Mouse (Mus musculus) A20 (cell line): ENCODE results near the gene Abca14.

Source experiments
- DNase-seq: peaks from one replicate; pipeline ENCODE4 v3.0.0-alpha.2; 2011; ENCODE audit warnings: low read depth, low spot score

Abca14 gene

DNA sequence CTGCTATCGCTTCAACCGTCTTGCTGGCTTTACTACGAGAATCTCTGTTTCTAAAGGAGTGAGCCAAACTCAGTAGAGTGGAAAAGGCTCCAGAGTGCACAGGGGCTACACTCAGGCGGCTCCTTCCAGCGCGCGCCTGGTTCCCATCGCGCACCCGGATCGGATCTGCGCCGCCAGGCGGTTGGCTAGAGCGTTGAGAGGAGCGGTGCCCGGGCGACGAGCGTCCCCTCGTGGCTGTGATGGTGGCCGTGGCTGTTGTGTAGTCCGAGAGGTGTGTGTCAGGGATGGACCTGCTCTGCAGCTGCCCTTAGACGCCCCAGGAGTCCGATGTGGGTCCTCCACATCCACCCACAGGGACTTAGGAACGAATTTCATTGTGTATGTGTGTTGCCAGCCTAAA is at the start of gene Abca14:
Abca14 (plus strand) TSS at position 173 of the 400 bp plus-strand sequence.
- DNase-seq, result no peak

DNA sequence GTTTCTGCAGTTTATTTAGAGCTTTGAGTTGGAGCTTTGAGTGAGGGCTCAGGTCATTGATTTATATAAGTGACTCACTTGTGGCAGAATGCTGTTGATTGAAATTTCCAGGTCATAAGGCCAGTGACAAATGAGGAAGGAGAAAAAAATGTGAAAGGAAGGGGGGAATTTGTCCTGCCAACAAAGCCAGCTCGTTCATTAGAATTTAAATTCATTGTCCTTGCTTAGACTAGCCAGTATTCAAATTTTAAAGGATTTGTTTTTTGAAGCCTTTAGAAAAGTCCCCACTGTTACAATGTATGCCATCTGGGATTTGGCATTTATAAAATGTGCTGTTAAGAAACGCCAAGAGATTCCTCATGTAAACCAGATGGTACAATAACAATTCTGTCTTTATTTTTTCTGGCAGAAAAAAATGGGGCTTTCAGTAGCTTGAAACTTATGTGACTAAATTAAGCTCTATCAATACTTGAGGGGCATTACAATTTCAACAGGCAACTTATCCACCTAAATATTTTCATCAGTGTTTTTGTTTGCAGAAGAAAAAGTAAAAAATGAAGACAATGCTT is 46.8 kb upstream of the Abca14 start:
- no peak for DNase-seq

DNA sequence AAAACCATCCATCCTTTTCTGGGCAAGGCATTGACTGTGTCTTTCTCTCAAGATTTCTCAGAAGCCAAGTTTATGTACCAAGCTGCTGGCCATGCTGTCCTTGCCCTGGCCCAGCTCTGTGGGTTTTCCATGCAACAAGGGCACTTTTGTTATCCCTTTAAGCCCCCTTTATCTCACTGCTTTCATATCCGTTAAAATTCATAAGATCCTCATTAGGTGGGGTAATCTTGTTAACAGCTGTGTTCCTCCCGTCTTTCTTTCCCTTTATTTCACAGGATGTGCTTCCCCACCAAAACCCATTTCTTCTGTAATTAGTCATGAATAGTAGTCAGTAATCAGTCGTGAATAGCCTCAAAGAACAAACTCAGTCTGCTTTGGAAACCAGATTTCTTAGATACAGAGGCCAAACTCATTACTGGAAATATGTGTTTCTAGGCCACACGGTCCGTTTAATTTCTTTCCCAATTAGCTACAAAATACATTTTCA is 46.1 kb upstream of the Abca14 start:
- no peak for DNase-seq

DNA sequence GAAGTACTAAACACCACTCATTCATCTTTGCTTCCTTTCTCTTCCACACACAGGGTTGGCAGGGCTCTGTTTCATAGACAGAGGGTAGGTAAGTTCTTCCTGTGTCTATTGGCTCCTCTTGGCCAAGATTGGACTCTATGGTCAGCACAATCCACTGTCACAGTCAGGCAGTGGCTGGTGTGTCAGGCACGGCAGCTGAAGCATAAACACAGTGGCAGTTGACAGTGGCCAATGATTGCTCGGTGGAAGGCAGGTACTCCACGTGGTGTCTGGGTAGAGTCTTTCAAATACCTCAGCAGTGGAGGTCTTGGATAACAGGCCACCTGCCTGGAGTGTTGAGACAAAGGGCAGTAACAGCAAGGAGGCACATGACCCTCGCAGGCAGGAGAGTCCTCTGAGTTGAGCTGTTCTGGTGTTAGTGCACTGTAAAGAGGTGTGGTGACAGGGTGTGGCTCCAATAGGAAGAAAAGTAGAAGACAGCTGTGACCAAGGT is 45.6 kb upstream of the Abca14 start:
- no peak for DNase-seq

DNA sequence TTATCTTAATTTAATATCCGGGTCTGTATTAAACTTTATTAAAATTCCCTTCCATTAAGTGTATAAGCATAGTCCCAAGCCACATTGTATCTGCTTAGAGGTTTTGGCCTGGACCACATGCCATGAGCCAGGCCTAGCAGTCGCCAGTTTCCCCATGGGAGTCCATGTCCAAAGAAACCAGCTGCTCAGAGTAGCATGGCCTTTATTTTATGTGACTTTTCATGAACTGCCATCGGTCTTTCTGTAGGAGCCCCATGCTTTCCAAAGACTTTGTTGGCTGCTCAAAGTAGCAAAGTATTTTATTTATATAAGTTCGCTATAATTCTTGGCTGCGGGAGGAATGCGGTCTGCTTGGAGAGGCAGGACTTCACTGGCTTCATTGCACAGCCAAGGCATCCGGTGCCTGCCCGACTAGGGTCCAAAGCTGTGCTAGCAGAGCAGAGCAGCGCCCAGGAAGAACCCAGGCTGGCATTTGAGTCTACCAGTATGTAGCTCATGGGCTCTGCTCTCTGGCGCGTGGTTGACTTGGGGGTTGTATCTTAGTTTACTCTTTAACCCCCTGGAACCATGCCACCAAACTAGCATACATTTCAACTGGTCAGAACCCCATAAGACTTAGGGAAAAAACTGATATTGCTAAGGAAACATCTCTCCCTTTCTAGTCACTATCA is 40.0 kb upstream of the Abca14 start:
- no peak for DNase-seq

DNA sequence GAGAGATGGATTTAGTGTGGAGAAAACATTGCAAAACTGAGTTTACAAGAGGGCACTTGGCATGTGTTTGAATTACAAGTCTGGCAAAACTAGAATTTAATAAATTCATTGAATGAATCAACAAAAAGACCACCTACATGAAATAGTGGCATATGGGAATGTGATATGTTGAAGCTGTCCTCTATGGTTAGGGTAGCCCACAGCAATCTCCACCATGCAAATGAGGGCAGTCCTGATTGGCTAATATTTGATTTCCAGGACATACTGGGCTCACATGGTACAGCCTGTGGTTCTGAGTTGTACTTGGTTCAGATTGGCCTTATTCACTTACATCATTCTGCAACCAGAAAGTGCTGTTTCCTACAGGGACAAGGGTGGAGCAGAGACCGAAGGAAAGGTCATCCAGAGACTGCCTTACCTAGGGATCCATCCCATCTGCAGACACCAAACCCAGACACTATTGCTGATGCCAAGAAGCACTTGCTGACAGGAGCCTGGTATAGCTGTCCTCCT is 31.5 kb upstream of the Abca14 start:
- no peak for DNase-seq

DNA sequence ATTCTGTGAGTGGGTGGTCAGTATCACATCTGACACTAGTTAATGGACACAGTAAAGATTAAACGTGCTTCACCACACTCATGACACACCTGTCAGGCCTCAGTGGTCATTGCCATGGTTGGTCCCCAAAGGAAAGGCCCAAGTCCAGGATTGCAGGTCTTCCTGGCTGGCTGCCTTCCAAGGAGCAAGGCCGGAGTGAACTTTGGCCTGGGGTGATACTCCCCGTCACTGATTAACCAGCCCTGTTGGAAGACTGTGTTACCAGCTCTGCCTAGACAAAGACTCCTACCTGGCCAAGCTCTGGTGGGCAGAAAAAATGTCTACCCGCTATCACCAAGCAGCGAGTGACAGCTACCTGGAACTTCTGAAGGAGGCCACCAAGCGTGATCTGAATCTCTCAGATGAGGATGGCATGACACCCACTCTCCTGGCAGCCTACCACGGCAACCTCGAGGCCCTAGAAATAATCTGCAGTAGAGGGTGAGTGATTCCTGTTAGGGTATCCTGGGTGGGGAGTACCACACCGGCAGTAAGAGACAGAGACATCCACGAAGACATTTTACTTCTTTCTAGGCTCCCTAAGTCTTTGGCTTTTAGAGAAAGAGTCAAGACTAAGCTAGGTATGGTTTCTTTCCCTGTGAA is 30.0 kb upstream of the Abca14 start, which contains the start of gene Anks4b:
Anks4b (plus strand) TSS at position 256 of the 642 bp plus-strand sequence.
- no peak for DNase-seq

DNA sequence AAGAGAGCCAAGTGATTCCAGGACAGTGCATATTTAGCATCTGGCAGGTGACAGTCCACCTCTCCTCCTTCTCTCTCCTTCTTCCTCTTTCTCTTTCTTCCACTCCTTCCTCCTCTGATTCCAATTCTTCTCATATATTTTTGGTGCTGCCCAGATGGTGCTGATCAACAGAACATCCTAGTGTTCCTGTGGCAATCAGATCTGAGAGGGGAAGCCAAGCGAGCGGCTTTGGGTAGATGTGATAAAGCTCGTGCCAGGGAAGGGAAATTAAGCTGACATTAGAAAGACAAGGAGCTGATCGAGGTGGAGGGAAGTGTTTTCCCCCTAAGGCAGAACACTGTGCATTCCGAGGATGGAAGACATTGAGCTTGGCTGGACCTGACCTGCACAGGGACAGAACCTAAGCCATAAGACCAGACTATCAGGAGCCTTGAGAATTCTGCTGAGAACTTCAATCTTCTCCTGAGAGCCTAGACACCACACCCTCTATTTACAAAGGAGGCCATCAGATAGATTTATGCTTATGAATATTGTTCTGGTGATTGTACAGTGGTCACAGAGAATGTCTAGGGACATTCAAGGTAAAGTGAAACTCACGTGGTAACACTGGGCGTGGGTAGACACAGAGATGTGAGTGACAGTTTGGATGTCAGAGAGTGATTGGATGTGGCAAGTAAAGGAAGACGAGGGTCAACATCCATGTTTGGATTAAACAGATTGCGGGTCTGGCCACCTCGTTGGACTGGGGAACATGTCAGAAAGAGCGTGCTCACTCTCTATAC is 28.8 kb upstream of the Abca14 start:
- no peak for DNase-seq

DNA sequence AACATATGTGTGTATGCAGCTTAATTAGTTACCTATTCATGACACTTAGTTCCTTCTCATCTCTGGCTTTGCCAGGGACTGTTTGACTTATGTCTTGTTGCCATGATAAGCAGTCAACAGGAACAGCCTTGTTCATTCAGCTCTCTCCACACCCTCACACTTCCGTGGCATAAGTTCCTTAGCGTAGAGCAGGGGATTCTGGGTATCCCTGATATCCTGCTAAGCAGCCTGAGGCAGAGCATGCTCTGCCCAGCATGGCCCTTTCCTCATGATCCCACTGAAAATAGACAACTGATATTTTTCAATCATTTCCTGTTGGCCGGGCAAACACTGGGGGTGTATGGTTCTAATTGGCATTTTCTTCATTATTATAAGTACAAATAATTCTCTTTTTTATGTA is 26.1 kb upstream of the Abca14 start:
- DNase-seq, result no peak

DNA sequence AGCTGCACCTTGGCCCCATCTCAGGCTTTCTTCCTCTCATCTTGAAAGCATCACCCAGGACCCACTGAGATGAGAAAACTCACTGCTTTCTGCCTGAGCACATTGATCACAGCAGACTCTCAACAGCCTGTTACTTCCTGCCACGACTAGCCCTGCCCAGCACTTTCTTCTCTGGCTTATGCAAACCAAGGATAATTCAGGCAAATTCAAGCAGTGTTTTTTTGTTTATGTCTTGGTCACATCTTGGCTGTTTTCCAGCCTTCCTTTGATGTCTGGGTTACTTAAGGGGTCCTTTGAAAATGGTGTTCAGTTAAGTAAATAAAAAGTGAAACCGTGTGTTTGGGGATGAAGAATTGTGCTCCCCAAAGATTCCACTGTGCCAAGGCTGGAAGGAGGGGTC is 24.8 kb upstream of the Abca14 start:
- no peak for DNase-seq

DNA sequence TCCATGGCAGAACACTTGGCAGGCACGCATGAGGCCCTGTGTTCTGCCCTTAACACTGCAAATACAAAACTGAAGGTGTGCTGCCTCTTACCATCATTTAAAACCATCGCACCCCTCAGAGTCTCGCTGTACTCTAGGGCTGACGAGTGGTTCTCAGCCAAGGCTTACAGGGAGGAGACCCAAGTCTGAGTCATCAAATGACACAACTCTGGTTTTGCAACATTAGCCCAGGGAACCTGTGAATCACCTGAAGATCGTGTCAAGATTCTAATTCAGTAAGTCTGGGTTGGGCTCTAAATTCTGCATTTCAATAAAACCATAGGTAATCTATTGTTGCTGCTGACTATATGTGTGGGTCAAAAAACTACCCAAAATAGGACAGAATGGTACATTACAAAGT is 23.2 kb upstream of the Abca14 start:
- DNase-seq, result no peak

DNA sequence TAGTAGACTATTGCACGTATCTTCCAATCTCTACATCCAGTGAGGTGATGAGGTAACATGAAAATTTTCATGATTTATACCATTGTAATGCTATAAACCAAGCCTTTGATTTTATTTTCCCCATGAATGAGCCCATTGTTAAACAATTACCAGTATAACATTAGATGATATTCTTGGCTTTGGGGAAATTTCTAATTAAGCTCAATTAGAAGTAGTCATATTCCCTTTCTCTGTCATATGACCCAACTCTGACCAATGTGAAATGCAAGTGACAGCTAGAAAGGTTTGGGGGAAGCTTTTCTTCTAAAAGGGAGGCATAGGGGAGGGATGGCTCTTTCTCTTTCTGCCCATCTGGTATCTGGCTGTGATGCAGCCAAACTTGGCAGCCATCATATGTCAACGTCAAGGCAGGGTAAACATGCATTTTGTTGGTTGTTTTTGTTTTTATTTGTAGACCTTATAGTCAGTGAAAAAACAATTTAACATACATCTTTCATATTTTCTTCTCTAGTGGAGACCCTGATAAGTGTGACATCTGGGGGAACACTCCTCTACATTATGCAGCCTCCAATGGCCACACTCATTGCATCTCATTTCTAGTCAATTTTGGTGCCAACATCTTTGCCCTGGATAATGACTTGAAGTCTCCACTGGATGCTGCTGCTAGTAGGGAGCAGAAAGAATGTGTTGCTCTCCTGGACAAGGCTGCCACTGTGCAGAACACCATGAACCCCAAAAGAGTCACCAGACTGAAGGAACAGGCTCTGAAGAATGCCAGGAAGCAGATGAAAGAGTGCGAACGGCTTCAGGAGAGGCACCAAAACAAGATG is 22.1 kb upstream of the Abca14 start:
- no peak for DNase-seq

DNA sequence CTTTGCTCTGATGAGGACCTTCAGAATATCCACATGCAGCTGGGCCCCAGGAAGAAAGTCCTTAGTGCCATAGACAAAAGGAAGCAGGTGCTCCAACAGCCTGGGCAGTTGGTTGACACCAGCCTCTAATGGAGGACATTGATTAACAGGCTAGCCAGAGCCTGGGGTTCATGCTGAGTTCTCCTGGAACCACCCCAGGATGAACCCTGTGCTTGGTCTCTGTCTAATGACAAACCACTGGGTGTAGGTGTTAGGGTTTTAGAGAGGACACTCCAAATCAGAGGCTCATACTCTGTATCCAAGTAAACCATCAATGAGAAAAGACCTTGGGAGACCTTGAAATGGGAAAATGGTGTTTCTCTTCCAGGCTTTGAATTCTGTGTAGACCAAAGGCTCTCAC is 20.9 kb upstream of the Abca14 start:
- no peak for DNase-seq

DNA sequence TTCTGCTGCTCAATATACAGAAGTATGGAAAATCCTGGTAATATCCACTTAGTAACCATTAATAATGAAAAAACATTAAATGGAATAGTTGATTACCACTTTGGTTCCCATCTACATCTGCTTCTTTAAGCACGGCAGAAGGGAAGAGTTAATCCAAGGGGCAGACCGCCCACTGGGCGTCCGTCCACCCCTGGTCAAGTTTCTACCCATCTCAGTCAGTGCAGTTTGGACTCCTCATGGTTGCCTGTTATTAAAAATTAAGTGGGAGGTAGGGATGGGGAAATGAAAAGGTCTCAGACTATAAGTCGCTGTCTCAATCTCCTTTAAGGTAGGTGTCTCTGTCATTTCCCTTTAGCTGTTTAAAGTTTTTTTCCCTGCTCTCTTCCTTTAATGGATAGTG is 14.8 kb upstream of the Abca14 start:
- DNase-seq, result no peak

DNA sequence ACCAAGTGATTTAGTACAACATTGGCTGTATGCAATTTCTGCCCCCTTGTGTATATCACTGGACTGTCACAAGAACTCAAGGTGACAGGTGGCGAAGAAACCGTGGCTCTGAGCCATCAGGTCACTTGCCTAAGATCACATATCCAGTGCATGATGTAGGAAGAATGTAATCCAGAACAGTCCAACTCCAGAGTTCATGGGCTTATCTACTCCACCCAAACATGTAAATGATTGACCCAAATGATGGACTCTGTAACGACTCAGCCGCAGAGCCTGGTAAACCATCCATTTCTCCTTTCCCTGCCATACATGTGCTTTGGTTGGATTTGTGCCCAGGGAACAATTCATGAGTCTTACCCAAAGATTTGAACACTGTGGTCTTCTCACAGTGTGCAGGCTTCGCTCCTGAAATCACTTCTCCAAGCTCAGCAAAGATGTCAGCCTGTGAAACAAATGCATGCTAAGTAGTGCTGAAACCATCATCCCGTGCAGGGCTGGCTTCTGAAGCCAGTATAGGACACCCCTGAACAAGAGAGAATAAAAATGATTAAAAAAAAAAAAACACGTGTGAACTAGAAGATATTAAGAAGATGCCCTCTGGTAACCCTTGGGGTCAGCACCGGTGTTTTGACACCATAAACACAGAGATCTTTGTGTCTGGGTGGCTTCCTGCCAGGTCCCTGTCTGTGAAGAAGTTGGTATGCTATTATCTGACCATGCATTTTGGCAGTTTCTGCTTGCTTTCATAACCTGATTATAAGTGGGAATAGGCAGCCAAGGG is 14.2 kb upstream of the Abca14 start:
- DNase-seq, result no peak

DNA sequence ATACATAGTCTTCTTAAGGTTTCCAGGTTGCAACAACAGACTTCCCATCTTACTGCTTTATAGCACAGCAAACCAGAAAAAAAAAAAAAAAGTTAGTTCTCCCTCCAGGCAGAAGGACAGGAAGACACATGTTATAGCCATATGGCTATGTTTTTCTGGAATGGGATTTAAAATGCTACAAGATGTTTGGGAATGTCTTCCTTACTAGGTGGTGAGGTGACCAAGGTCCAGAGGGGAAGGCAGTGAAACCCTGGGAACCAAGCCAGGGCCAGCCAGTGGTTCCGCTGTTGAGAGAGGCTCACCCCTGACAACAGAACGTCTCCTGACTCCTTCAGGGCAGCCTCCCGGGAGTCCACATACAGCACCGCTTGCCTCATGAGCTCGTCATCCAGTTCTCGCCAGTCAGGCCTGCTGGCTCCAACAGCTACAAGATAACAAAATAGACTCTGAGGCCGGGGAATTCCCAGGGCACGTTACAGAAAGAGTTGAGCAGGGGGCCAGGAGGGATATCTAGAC is 13.6 kb upstream of the Abca14 start:
- no peak for DNase-seq

DNA sequence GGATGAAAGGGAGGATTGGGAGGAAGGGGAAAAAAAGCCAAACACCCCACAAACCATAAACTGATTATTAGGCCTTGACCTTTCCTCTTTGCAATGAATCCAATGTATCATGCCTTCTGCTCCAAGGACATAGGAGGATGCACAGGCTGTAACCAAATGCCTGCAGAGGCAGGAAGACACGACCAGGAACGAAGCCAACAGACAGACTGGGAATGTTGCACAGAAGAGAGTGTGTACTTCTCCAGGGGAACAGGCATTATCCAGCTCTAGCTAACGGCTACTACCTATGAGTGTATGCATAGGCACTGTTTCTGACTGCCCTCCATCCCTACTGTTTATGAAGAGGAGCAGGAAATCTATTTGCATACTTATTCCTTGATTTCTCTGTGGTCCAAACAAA is 11.6 kb upstream of the Abca14 start:
- DNase-seq, result no peak

DNA sequence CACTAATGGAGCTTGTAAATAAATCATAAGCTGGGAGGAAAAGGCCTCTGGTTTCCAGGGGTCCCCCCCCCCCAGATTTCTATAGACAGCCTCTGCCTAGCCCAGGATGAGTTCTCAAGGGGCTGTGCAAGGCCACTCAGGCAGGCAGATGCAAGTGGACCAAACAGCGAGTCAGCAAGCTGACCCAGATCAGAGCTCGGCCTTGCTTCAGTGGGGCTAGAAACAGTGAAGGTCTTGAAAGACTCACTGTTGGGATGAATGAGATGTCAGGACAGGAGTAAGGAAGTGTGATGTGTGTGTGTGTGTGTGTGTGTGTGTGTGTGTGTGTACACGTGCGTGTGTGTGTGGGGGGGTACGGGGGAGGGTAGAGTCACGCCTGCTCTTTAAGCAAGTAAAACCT is 10.9 kb upstream of the Abca14 start:
- DNase-seq, result no peak

DNA sequence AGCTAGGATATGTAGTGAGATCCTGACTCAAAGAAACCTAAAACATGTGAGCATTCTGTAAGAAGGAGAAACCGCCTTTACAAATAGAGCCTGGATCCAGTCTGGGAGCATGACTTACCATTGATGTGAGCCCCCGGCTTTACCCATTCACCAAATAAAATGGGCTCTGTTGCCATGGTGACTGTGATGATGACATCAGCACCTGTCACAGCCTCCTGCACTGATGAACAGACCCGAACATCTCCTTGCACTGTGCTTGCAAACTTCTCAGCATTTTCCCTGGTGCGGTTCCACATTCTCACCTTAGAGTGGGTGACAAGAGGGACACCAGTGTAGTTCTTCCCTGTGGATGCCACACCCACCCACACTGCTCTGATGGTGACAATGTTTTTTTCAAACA is 8.6 kb upstream of the Abca14 start:
- DNase-seq, result no peak

DNA sequence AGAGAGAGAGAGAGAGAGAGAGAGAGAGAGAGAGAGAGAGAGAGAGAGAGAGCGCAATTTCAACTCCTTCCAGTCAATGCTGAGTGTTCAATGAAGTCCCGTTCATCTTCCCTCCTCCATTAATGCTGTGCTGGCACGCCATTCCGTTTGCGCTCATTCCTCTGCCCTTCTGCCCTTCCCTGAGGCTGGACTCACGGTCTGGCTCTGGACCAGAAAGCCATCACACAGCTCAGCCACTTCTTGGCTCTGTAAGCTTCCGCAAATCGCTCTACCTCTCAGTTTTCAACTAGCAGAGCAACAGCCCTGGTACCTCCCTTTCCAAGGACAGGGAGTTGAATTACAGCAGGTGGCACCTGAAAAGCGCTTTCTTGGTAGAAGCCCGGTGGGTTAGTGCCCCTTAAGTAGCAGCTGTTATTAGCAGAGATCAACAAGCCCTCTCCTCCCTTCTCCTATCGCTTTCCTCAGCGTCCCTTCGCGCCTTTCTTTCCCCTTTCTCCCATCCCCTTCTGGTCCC is 2.5 kb upstream of the Abca14 start:
- DNase-seq, result no peak
